ENCODE assay signal across 14 mouse cellular contexts in the genomic region with DNA sequence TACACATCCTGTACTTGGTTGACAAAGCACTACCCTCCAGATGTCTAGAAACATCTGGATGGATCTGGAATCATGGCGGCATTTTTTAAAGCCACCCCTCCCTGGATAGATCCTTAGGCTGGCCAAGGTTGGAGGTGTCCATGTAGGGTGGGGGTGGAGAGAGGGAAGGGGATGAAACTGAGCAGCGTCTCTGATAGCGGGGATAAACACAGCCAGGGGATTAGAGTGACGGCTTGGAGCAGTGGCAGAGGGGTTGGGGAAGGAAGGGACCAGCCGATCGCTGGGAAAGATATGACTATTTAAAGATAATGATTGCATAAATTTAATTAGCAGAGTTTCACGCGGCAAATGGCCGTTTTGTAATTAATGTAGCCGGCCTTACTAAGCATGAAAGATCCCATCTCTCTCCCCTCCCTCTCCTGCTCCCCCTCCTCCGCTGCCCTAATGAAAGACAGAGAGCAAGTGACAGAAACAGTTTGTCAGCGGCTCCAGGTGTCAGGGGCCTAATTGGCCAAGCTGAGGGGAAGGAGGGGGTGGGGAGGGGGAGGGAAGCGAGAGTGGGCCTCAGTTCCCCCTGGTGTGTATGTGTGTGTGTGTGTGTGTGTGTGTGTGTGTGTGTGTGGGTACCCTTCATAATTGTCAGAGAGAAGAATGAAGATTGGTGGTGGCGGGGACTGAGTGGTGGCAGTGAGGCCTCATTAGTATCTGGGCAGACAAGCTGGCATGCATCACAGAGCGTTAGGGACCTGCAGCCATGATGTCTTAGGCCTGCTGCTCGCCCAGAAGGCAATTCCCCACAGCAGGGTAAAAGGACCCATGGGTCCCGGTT.
DNase-seq lines count a peak whose midpoint lies in the region; ATAC-seq and TF ChIP-seq lines count a peak whose summit lies in the region.
"Had no signal": no experiment of that assay in that cellular context is flagged by ENCODE, and none has a peak within 500 bp of the region (broad histone marks: within the 10 kb centered on the region; RNA-seq: fewer than 3 reads in every experiment).

No protein-coding gene starts in this region.

- peak; percentile 25 for DNase-seq in embryo, embryonic 10 days (ENCODE audit: low spot score)
- no peak for DNase-seq in embryo, embryonic 11 days
- peak; percentile 17 for DNase-seq in embryonic facial prominence, embryonic 11.5 days (ENCODE audit: low spot score)
- no peak for DNase-seq in thymus, postnatal 14 days
- no peak for DNase-seq in gastrocnemius, adult 2 months
- DNase-seq in thymus, postnatal 36 days, result no peak
- DNase-seq: cerebellum, adult 2 months; liver, postnatal 0 days; spleen, adult 18-20 months had no signal

- peaks cover 11% of the 10 kb centered on the region; the same call in 1 of the 2 replicates for H3K27me3 ChIP-seq in embryonic facial prominence, embryonic 11.5 days (ENCODE audit: control insufficient read depth, insufficient read depth, low read length)
- H3K27me3 ChIP-seq in hindbrain, embryonic 12.5 days, result peaks cover 42% of the 10 kb centered on the region
- H3K27me3 ChIP-seq in midbrain, embryonic 16.5 days (ENCODE audit: control insufficient read depth, insufficient read depth, low read depth, low read length), result no peaks in the 10 kb centered on the region; the same call in 1 of the 2 replicates

- H3K9ac ChIP-seq in embryonic facial prominence, embryonic 11.5 days (replicated peaks; ENCODE audit: low read length), result no peak overlapping the region
- H3K9ac ChIP-seq in hindbrain, embryonic 12.5 days, result no peak overlapping the region
- H3K9ac ChIP-seq in midbrain, embryonic 16.5 days (ENCODE audit: low read depth, low read length), result no peak overlapping the region; the same call in 1 of the 2 replicates
- H3K9ac ChIP-seq: embryonic facial prominence, embryonic 15.5 days; heart, embryonic 15.5 days; liver, postnatal 0 days had no signal

- H3K9me3 ChIP-seq in embryonic facial prominence, embryonic 11.5 days (replicated peaks; ENCODE audit: control insufficient read depth, low read length), result no peaks in the 10 kb centered on the region
- no peaks in the 10 kb centered on the region for H3K9me3 ChIP-seq in hindbrain, embryonic 12.5 days (replicated peaks)
- no peaks in the 10 kb centered on the region for H3K9me3 ChIP-seq in midbrain, embryonic 16.5 days (replicated peaks; ENCODE audit: control insufficient read depth, low read length, poor library complexity, severe bottlenecking)
- H3K9me3 ChIP-seq: embryonic facial prominence, embryonic 15.5 days; heart, embryonic 15.5 days had no signal

- no peak for TF ChIP-seq CTCF in gastrocnemius, adult 2 months (IDR thresholded peaks at IDR 0.05)

- 13% methylated on average over 17 of the region's 17 CpGs for WGBS in embryonic facial prominence, embryonic 11.5 days
- WGBS in hindbrain, embryonic 12.5 days, result 11% methylated on average over 17 of the region's 17 CpGs
- WGBS in midbrain, embryonic 16.5 days, result 12% methylated on average over 17 of the region's 17 CpGs

- intact Hi-C loops in gastrocnemius, adult 2 months (cut with DNase I), result no loop called here

- no peak overlapping the region for H3K27ac ChIP-seq in embryonic facial prominence, embryonic 11.5 days (replicated peaks; ENCODE audit: low read depth, low read length)
- H3K27ac ChIP-seq in hindbrain, embryonic 12.5 days, result peak overlapping the region; percentile 62
- H3K27ac ChIP-seq in midbrain, embryonic 16.5 days (ENCODE audit: low read length), result peak overlapping the region; percentile 30
- no peak overlapping the region for H3K27ac ChIP-seq in gastrocnemius, adult 2 months
- H3K27ac ChIP-seq: embryonic facial prominence, embryonic 15.5 days; heart, embryonic 15.5 days had no signal

- H3K4me3 ChIP-seq in embryonic facial prominence, embryonic 11.5 days (ENCODE audit: low read depth, low read length), result no peak overlapping the region
- H3K4me3 ChIP-seq in hindbrain, embryonic 12.5 days, result no peak overlapping the region
- H3K4me3 ChIP-seq in midbrain, embryonic 16.5 days (ENCODE audit: low read depth, low read length), result no peak overlapping the region
- no peak overlapping the region for H3K4me3 ChIP-seq in gastrocnemius, adult 2 months
- H3K4me3 ChIP-seq: embryonic facial prominence, embryonic 15.5 days; heart, embryonic 15.5 days had no signal

- H3K4me1 ChIP-seq in embryonic facial prominence, embryonic 11.5 days (ENCODE audit: control insufficient read depth, insufficient read depth, low read length), result peaks cover 8% of the 10 kb centered on the region; the same call in 1 of the 2 replicates
- H3K4me1 ChIP-seq in hindbrain, embryonic 12.5 days, result peaks cover 71% of the 10 kb centered on the region
- H3K4me1 ChIP-seq in midbrain, embryonic 16.5 days (ENCODE audit: control insufficient read depth, insufficient read depth, low read length), result peaks cover 21% of the 10 kb centered on the region
- H3K4me1 ChIP-seq: heart, embryonic 15.5 days had no signal

- H3K4me2 ChIP-seq in embryonic facial prominence, embryonic 11.5 days (ENCODE audit: low read depth, low read length), result no peak overlapping the region
- H3K4me2 ChIP-seq in hindbrain, embryonic 12.5 days (replicated peaks), result 0 out of 2 replicates have a peak overlapping the region, but pooled peaks have one; percentile 24
- H3K4me2 ChIP-seq in midbrain, embryonic 16.5 days (ENCODE audit: low read length), result peak overlapping the region; percentile 28; the same call in 1 of the 2 replicates
- H3K4me2 ChIP-seq: embryonic facial prominence, embryonic 15.5 days; heart, embryonic 15.5 days had no signal

- no peaks in the 10 kb centered on the region for H3K36me3 ChIP-seq in embryonic facial prominence, embryonic 11.5 days (replicated peaks; ENCODE audit: control insufficient read depth, insufficient read depth, low read depth, low read length)
- H3K36me3 ChIP-seq in hindbrain, embryonic 12.5 days, result no peaks in the 10 kb centered on the region
- H3K36me3 ChIP-seq in midbrain, embryonic 16.5 days (ENCODE audit: control insufficient read depth, insufficient read depth, low read length), result no peaks in the 10 kb centered on the region
- H3K36me3 ChIP-seq: embryonic facial prominence, embryonic 15.5 days; heart, embryonic 15.5 days had no signal

- ATAC-seq in embryonic facial prominence, embryonic 11.5 days (replicated peaks; ENCODE audit: insufficient number of reproducible peaks, low FRiP score, low TSS enrichment, low read depth), result no peak
- ATAC-seq in hindbrain, embryonic 12.5 days (ENCODE audit: low FRiP score), result peak; percentile 67
- ATAC-seq in midbrain, embryonic 16.5 days, result peak; percentile 55; the same call in 1 of the 2 replicates
- ATAC-seq: intestine, postnatal 0 days; liver, postnatal 0 days had no signal

Comparison
In these comparisons a context has a peak if more than half of its experiments do, and no peak if none do; other contexts are left out.
1. DNase-seq: peak in embryo, embryonic 10 days (single experiment) and embryonic facial prominence, embryonic 11.5 days (single experiment); none in embryo, embryonic 11 days (single experiment), thymus, postnatal 14 days (single experiment), gastrocnemius, adult 2 months (single experiment) and thymus, postnatal 36 days (0 of 2).
2. H3K27ac ChIP-seq: peak in hindbrain, embryonic 12.5 days (single experiment) and midbrain, embryonic 16.5 days (single experiment); none in embryonic facial prominence, embryonic 11.5 days (single experiment) and gastrocnemius, adult 2 months (single experiment).